Mouse (Mus musculus): ENCODE measurements at regions not wholly inside any gene's neighbourhood (a gene's known extent, or its start where the extent isn't known, plus 50 kb on each side); places are given as distances from the start of the nearest gene placed in this dataset.

DNA sequence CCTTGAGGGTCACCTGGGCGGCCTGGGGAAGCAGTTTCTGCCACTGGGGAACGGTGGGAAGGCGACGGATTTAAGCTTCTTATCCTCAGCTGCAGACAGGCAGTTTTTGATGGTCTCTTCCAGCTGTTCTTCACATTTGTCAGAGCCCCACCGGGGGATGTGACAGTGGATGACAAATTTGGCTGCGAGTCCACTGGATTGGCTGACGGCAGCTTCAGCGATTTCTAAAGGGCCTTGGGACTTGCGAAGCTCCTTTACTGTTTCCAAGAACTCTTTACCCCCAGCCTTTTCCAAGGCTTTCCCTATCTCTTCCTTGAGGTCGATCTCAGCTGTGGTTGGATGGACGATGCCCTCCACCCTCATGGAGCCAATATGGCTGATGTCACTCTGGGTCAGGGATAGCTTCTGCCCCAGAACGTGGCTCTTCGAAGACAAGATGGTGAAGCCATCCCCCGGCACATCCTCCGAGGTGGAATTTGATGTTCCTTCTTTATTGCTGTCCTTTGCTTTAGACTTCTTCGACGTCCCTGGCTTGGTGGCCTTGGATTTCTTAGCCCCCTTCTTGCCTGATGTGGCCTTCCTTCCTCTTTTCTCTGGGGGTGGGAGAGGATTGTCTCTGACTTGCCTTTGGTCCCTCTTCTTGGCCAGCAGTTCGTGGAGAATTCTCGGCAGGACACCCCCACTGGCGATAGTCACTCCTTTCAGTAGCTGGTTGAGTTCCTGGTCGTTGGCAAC, 1295.7 kb upstream of the A1bg start:
- in situ Hi-C loops (cut with MboI; ENCODE audit: unreplicated experiment in 2 of 2) = no loop called here

- in situ Hi-C loops (cut with MboI; ENCODE audit: unreplicated experiment in 2 of 2) = no loop called here
These were observed 1294.1 kb upstream of the A1bg start for GRCm38 (mm10) chr15:62216688-62217477.

DNA sequence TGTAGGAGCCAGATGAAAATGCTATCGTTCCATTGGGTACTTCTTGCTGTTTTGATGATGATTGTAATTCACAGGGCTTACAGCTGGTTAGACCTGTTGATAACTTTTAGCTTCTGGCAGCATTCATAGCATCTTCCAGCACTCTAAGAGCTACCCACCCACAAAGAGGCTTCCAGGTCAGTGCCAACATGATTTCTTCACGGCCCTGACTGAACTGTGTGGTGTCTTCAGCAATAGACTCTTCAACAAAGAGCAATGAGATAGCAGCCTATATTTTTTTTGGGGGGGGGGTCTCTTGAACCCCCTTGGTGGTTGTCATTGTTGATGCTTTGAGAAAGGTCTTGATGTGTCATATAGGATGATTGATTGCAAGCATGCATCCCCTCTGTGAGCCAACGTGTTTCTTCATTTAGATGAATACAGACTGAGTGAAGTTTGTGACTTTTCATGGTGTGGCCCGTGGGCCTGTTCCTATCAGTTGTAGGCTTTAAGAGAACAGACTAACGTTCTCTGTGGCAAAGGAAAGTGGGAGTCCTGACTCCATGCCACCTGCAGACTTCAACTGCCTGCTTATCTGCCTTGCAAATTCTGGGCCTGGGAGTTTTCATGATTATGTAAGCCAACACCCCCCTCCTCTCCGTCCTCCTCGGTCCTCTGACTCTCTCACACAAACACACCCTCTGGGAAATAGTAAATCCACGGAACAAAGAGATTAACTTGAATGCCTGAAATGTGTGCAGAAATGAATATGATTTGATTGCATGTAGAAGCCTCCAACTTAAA, 1293.0 kb upstream of the A1bg start:
- in situ Hi-C loops (cut with MboI; ENCODE audit: unreplicated experiment in 2 of 2) = no loop called here

DNA sequence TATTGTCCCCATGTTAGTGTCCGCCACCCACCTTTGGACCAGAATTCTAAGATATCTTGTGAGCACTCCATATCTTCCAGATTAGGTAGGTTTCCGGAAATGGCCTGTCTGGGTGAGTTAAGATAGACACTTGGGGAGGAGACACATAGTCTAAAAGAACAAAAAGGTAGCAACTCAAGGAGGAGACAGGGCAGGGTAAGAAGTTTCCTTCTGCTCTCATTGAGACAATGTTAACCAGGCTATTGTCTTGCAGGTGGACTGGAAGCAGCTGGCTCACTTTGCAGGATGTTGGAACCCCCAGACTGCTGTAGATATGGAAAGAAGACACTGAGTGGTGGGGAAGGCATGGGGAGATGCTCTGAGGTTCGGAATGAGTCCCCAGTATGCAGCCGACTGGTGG, 1291.5 kb upstream of the A1bg start:
- in situ Hi-C loops (cut with MboI; ENCODE audit: unreplicated experiment in 2 of 2) = no loop called here

GRCm38 (mm10) chr15:62212283-62212910, 1289.6 kb upstream of the A1bg start:
- in situ Hi-C loops (cut with MboI; ENCODE audit: unreplicated experiment in 2 of 2) = no loop called here

DNA sequence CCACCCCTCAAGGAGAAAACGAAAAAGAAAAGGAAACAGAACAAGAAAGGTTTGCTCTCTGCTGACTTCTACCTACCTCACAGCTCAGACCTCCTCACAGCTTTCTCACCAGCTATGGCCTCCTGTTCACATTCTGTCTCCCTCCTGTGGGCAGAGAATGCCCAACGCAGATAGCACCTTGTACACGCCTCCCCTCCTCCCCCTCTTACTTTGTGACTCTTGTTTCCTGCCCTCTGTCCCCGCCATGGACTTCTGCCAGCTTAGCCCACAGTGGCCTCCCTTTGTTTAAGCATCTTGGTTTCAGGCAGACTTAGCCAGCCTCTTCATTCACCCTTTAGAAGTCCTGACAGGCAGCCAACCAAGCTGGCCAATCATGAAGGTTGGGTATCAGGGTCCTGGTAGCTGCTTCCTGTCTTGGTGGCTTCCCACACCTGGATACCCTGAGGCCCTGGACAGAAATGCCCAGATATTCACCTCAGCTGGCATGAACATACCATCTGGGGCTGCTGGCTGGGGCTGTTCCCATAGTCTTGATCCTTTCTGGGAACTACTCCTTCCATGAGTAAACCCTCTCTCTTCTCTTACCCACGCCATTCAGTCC, 1287.2 kb upstream of the A1bg start:
- in situ Hi-C loops (cut with MboI; ENCODE audit: unreplicated experiment in 2 of 2) = no loop called here

- in situ Hi-C loops (cut with MboI; ENCODE audit: unreplicated experiment in 2 of 2) = no loop called here
These were observed 1286.5 kb upstream of the A1bg start for GRCm38 (mm10) chr15:62209296-62209695.

GRCm38 (mm10) chr15:62206502-62206902, 1283.7 kb upstream of the A1bg start:
- in situ Hi-C loops (cut with MboI; ENCODE audit: unreplicated experiment in 2 of 2) = no loop called here

- in situ Hi-C loops (cut with MboI; ENCODE audit: unreplicated experiment in 2 of 2) = no loop called here
These were observed 1281.4 kb upstream of the A1bg start for GRCm38 (mm10) chr15:62203951-62204905.

GRCm38 (mm10) chr15:62202781-62203375, 1280.1 kb upstream of the A1bg start:
- in situ Hi-C loops (cut with MboI; ENCODE audit: unreplicated experiment in 2 of 2) = no loop called here

- in situ Hi-C loops (cut with MboI; ENCODE audit: unreplicated experiment in 2 of 2) = no loop called here
These were observed 1275.9 kb upstream of the A1bg start for GRCm38 (mm10) chr15:62198721-62199120.

DNA sequence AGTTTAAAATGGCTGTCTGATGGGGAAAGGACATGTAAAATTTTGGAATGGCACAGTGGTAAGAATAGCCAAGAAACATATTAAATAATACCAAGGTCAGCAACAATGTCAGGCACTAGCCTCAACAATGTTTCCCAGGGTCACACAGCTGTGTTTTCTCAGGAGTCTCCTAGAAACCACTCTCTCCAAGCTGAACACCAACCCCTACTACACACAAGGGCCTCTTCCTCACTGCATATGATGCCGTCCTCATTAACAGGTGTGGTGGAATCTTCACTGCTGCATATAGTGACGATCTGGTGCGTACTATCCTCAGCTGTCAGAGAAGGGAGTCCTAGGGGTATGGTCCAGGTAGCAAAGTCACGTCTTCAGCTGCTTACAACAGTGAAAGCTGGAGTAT, 1275.4 kb upstream of the A1bg start:
- in situ Hi-C loops (cut with MboI; ENCODE audit: unreplicated experiment in 2 of 2) = no loop called here

- in situ Hi-C loops (cut with MboI; ENCODE audit: unreplicated experiment in 2 of 2) = no loop called here
These were observed 1272.6 kb upstream of the A1bg start for GRCm38 (mm10) chr15:62195440-62195839.

DNA sequence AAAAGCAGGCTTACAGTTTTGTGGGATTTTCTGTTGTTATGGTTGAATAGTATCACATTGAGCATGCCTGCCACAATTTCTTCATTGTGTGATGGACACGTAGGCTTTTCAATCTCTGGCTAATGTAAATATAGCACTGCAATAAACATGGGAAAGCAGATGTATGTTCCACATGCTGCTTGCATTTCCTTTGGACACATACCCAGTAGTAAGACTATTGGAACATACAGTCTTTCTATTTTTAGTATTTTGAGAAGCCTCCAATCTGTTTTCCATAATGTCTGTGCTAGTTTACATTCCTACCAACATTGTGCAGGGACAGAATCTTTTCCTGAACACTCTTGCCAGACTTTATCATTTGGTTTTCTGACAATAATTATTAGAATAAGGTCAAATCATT, 1269.9 kb upstream of the A1bg start:
- in situ Hi-C loops (cut with MboI; ENCODE audit: unreplicated experiment in 2 of 2) = no loop called here

DNA sequence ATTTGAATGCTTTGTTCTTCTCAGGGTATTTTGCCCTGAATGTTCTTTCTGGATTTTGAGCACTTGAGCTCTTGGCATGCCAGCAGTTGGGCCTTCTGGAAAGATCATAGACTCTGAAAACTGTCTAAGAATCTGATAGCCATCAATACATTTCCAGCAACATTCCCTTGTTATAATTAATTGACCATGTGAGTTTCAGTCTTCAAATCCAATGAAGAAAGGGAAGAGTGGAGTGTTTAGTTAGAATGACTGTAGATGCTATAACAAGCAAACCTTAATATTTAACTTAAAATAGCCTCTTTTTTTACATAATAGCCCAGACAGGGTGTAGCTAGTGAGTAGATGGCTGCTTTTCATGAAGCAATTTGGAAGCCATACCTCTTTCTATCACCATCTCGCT, 1268.8 kb upstream of the A1bg start:
- in situ Hi-C loops (cut with MboI; ENCODE audit: unreplicated experiment in 2 of 2) = no loop called here

DNA sequence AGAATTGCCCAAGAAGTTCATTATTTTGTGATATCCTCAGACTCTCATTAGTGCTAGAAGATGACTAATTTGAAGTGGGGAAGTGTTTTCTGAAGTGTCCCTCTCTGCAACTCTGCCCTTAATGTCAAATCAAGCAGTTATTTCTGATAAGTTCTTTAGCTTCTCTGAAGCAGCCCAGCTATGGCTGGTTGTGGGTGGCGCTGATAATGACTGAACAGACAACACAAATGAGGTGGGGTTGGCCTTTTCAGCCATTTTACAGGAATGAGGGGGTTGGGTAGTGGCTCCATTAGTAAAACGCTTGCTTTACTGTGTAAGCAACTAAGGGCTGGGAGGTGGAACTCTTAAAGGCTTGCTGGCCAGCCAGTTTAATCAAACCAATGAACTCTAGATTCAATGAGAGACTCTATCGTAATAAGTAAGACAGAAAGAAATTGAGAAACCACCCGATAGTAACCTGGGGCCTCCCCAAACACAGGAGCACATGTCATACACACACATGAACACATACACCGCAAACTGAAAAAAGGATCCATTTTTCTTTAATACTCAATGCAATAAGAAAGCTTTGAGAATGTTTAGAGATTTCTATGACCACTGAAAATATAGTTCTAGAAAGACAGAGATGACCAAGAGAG, 1268.3 kb upstream of the A1bg start:
- in situ Hi-C loops (cut with MboI; ENCODE audit: unreplicated experiment in 2 of 2) = no loop called here

DNA sequence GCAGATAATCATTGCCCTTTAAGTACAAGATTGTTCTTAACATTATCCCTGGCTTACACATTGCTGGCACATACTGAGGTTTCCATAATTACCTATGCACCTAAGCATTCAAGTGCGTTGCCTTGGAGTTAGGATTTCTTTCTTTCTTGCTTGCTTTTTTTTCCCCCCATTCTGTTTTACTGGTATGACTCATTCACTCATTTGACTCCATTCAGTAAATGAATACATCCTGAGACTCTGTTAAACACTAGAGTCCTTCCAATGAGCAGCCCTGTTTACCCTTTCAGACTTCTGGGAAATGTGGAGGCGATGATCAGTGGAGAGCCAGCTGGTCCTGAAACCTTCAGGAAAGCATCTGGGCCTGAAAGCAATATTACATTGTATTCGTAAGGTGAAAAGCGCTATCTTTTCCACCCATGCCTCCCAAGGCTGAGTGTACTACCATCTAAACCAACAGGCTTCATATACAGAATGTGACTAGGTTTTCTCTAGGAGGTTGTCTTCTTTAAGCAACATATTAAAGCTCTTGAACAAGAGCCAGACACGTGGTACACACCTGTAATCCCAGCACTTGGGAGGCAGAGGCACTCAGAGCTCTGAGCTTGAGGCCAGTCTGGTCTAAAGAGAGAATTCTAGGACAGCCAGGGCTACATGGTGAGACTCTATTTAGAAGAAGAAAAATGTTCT, 1267.6 kb upstream of the A1bg start:
- in situ Hi-C loops (cut with MboI; ENCODE audit: unreplicated experiment in 2 of 2) = no loop called here

- in situ Hi-C loops (cut with MboI; ENCODE audit: unreplicated experiment in 2 of 2) = no loop called here
These were observed 1266.9 kb upstream of the A1bg start for GRCm38 (mm10) chr15:62189565-62190181.

Measured in v-Abl transformed pro-B cells (cell line).